In the genomic region with DNA sequence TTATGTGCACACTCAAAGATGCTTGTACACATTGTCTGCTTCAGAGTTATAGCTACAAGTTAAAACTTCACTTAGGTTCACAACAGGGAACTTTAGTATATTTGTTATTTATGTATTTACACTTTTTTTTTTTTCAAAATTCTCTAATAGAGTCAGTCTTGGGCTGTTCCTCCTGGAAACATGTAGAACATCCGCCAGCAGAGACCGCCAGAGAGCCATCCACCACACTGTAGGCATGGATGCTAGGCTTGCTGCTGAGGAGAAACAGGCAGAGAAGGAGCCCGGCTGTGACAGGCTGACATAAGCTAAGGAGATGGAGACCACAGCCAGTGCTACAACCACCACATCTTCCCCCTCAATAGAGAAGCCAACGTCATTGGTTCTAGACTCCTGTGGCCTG, we compare ENCODE assay signal across 8 mouse cellular contexts. TPM values are rescaled to one million over a fixed set of nuclear protein-coding genes. Genes with fewer than 3 reads are reported as not detected.
A peak's percentile ranks its signal among the peaks of the same experiment; 100 is the strongest.
DNase-seq lines count a peak whose midpoint lies in the region; ATAC-seq and TF ChIP-seq lines count a peak whose summit lies in the region.

No protein-coding gene starts in this region.

- peak; percentile 86 for ATAC-seq in embryonic facial prominence, embryonic 11.5 days (replicated peaks; ENCODE audit: insufficient number of reproducible peaks, low FRiP score, low TSS enrichment, low read depth)
- ATAC-seq in kidney, postnatal 0 days (replicated peaks; ENCODE audit: low FRiP score, low read depth), result peak; percentile 76
- ATAC-seq in liver, embryonic 11.5 days (replicated peaks; ENCODE audit: low FRiP score), result peak; percentile 72
- ATAC-seq in neural tube, embryonic 12.5 days (ENCODE audit: low FRiP score, low read depth), result peak; percentile 88
- ATAC-seq in stomach, embryonic 16.5 days (ENCODE audit: insufficient read depth, low FRiP score), result peak; percentile 86

- no peak overlapping the region for H3K9ac ChIP-seq in embryonic facial prominence, embryonic 11.5 days (replicated peaks; ENCODE audit: low read length)
- H3K9ac ChIP-seq in kidney, postnatal 0 days (ENCODE audit: low read depth, low read length), result no peak overlapping the region
- H3K9ac ChIP-seq in liver, embryonic 11.5 days (ENCODE audit: low read depth, low read length), result no peak overlapping the region
- H3K9ac ChIP-seq in neural tube, embryonic 12.5 days, result no peak overlapping the region
- no peak overlapping the region for H3K9ac ChIP-seq in stomach, embryonic 16.5 days (ENCODE audit: low read length)

- no peaks in the 10 kb centered on the region for H3K27me3 ChIP-seq in embryonic facial prominence, embryonic 11.5 days (ENCODE audit: control insufficient read depth, insufficient read depth, low read length)
- H3K27me3 ChIP-seq in heart, embryonic 10.5 days (ENCODE audit: insufficient read depth, poor library complexity, severe bottlenecking), result no peaks in the 10 kb centered on the region
- no peaks in the 10 kb centered on the region for H3K27me3 ChIP-seq in kidney, postnatal 0 days (ENCODE audit: insufficient read depth, low read length)
- no peaks in the 10 kb centered on the region for H3K27me3 ChIP-seq in liver, embryonic 11.5 days (replicated peaks; ENCODE audit: control insufficient read depth, insufficient read depth, low read length)
- H3K27me3 ChIP-seq in neural tube, embryonic 12.5 days (replicated peaks), result no peaks in the 10 kb centered on the region
- H3K27me3 ChIP-seq in stomach, embryonic 16.5 days (ENCODE audit: control insufficient read depth, insufficient read depth, low read length), result no peaks in the 10 kb centered on the region

- peak; percentile 73 to 77 for DNase-seq in B cell, adult 2 months
- peak; percentile 89 for DNase-seq in adrenal gland, postnatal 14 days
- peak; percentile 86 for DNase-seq in embryonic facial prominence, embryonic 11.5 days (ENCODE audit: low spot score)
- DNase-seq in heart, embryonic 10.5 days (ENCODE audit: low spot score), result peak; percentile 83
- DNase-seq in kidney, postnatal 0 days (ENCODE audit: low spot score), result peak; percentile 85
- peak; percentile 56 for DNase-seq in liver, embryonic 11.5 days (ENCODE audit: low spot score)

- 11% methylated on average over 4 of the region's 4 CpGs for WGBS in embryonic facial prominence, embryonic 11.5 days
- 9% methylated on average over 4 of the region's 4 CpGs for WGBS in heart, embryonic 10.5 days
- 8% methylated on average over 4 of the region's 4 CpGs for WGBS in kidney, postnatal 0 days
- 11% methylated on average over 4 of the region's 4 CpGs for WGBS in liver, embryonic 11.5 days
- WGBS in neural tube, embryonic 12.5 days, result 6% methylated on average over 4 of the region's 4 CpGs
- 7% methylated on average over 4 of the region's 4 CpGs for WGBS in stomach, embryonic 16.5 days

- no peaks in the 10 kb centered on the region for H3K9me3 ChIP-seq in embryonic facial prominence, embryonic 11.5 days (replicated peaks; ENCODE audit: control insufficient read depth, low read length)
- no peaks in the 10 kb centered on the region for H3K9me3 ChIP-seq in heart, embryonic 10.5 days
- no peaks in the 10 kb centered on the region for H3K9me3 ChIP-seq in kidney, postnatal 0 days (replicated peaks; ENCODE audit: low read length)
- no peaks in the 10 kb centered on the region for H3K9me3 ChIP-seq in liver, embryonic 11.5 days (ENCODE audit: control insufficient read depth, low read length)
- no peaks in the 10 kb centered on the region for H3K9me3 ChIP-seq in neural tube, embryonic 12.5 days
- H3K9me3 ChIP-seq in stomach, embryonic 16.5 days (replicated peaks; ENCODE audit: control insufficient read depth, low read length), result no peaks in the 10 kb centered on the region

- TF ChIP-seq CTCF in kidney, postnatal 0 days (IDR thresholded peaks at IDR 0.05; ENCODE audit: low read depth), result peak; percentile 90

- H3K4me1 ChIP-seq in embryonic facial prominence, embryonic 11.5 days (ENCODE audit: control insufficient read depth, insufficient read depth, low read length), result no peaks in the 10 kb centered on the region
- peaks cover 16% of the 10 kb centered on the region for H3K4me1 ChIP-seq in heart, embryonic 10.5 days
- no peaks in the 10 kb centered on the region for H3K4me1 ChIP-seq in kidney, postnatal 0 days (replicated peaks; ENCODE audit: insufficient read depth, low read length)
- no peaks in the 10 kb centered on the region for H3K4me1 ChIP-seq in liver, embryonic 11.5 days (replicated peaks; ENCODE audit: control insufficient read depth, insufficient read depth, low read length)
- no peaks in the 10 kb centered on the region for H3K4me1 ChIP-seq in neural tube, embryonic 12.5 days
- H3K4me1 ChIP-seq in stomach, embryonic 16.5 days (ENCODE audit: control insufficient read depth, insufficient read depth, low read length), result no peaks in the 10 kb centered on the region

- H3K27ac ChIP-seq in embryonic facial prominence, embryonic 11.5 days (replicated peaks; ENCODE audit: low read depth, low read length), result no peak overlapping the region
- H3K27ac ChIP-seq in heart, embryonic 10.5 days, result no peak overlapping the region
- no peak overlapping the region for H3K27ac ChIP-seq in kidney, postnatal 0 days
- H3K27ac ChIP-seq in liver, embryonic 11.5 days (ENCODE audit: low read depth, low read length), result no peak overlapping the region
- no peak overlapping the region for H3K27ac ChIP-seq in neural tube, embryonic 12.5 days
- H3K27ac ChIP-seq in stomach, embryonic 16.5 days (ENCODE audit: low read length), result no peak overlapping the region

- no peaks in the 10 kb centered on the region for H3K36me3 ChIP-seq in embryonic facial prominence, embryonic 11.5 days (replicated peaks; ENCODE audit: control insufficient read depth, insufficient read depth, low read depth, low read length)
- no peaks in the 10 kb centered on the region for H3K36me3 ChIP-seq in heart, embryonic 10.5 days
- H3K36me3 ChIP-seq in kidney, postnatal 0 days (ENCODE audit: insufficient read depth, low read length), result no peaks in the 10 kb centered on the region
- no peaks in the 10 kb centered on the region for H3K36me3 ChIP-seq in liver, embryonic 11.5 days (ENCODE audit: control insufficient read depth, insufficient read depth, low read length)
- no peaks in the 10 kb centered on the region for H3K36me3 ChIP-seq in neural tube, embryonic 12.5 days
- H3K36me3 ChIP-seq in stomach, embryonic 16.5 days (ENCODE audit: control insufficient read depth, insufficient read depth, low read length), result no peaks in the 10 kb centered on the region

- H3K4me2 ChIP-seq in embryonic facial prominence, embryonic 11.5 days (ENCODE audit: low read depth, low read length), result no peak overlapping the region
- H3K4me2 ChIP-seq in kidney, postnatal 0 days (ENCODE audit: low read length), result no peak overlapping the region
- no peak overlapping the region for H3K4me2 ChIP-seq in liver, embryonic 11.5 days
- no peak overlapping the region for H3K4me2 ChIP-seq in neural tube, embryonic 12.5 days (replicated peaks)
- no peak overlapping the region for H3K4me2 ChIP-seq in stomach, embryonic 16.5 days (ENCODE audit: low read depth, low read length)

- no peak overlapping the region for H3K4me3 ChIP-seq in embryonic facial prominence, embryonic 11.5 days (ENCODE audit: low read depth, low read length)
- no peak overlapping the region for H3K4me3 ChIP-seq in heart, embryonic 10.5 days
- no peak overlapping the region for H3K4me3 ChIP-seq in kidney, postnatal 0 days (replicated peaks; ENCODE audit: low read depth, low read length)
- no peak overlapping the region for H3K4me3 ChIP-seq in liver, embryonic 11.5 days (ENCODE audit: low read depth, low read length)
- H3K4me3 ChIP-seq in neural tube, embryonic 12.5 days, result no peak overlapping the region
- H3K4me3 ChIP-seq in stomach, embryonic 16.5 days (replicated peaks; ENCODE audit: low read length), result no peak overlapping the region

RNA-seq across cellular contexts. Expression of a gene that starts 44.7 kb away (rescaled TPM):
- 472 and 553 TPM in 2 replicates for total RNA-seq in adrenal gland, postnatal 14 days (2021)
- 245 and 289 TPM in 2 replicates for polyA plus RNA-seq in embryonic facial prominence, embryonic 11.5 days (2014; fragmentation: Nextera tagmentation; extraction: Ambion mirVana)
- polyA plus RNA-seq in heart, embryonic 10.5 days (2016; fragmentation: Nextera tagmentation; extraction: Ambion mirVana), result 139 and 171 TPM in 2 replicates
- polyA plus RNA-seq in kidney, postnatal 0 days (2015; fragmentation: Nextera tagmentation; extraction: Ambion mirVana), result 334 and 356 TPM in 2 replicates
- 307 and 365 TPM in 2 replicates for polyA plus RNA-seq in liver, embryonic 11.5 days (2014; fragmentation: Nextera tagmentation; extraction: Ambion mirVana)
- 168 and 169 TPM in 2 replicates for polyA plus RNA-seq in neural tube, embryonic 12.5 days (2016; fragmentation: Nextera tagmentation; extraction: Ambion mirVana)
- polyA plus RNA-seq in stomach, embryonic 16.5 days (2015; fragmentation: Nextera tagmentation; extraction: Ambion mirVana), result 167 and 217 TPM in 2 replicates
